Comparison of ENCODE assay signal across 10 mouse cellular contexts in genomic region chr10:77440841-77441755, GRCm38 (mm10). TPM values are rescaled to one million over a fixed set of nuclear protein-coding genes. Genes with fewer than 3 reads are reported as not detected.
DNase-seq lines count a peak whose midpoint lies in the region; ATAC-seq lines count a peak whose summit lies in the region.
"Had no signal": no experiment of that assay in that cellular context is flagged by ENCODE, and none has a peak within 500 bp of the region (broad histone marks: within the 10 kb centered on the region; RNA-seq: fewer than 3 reads in every experiment).

No protein-coding gene starts in this region.

- WGBS in liver, embryonic 13.5 days (ENCODE audit: insufficient replicate concordance) = 55% methylated on average over 19 of the region's 19 CpGs
- WGBS in kidney, embryonic 14.5 days = 24% methylated on average over 19 of the region's 19 CpGs

- no peak overlapping the region for H3K4me3 ChIP-seq in liver, embryonic 13.5 days (replicated peaks)
- H3K4me3 ChIP-seq in kidney, embryonic 14.5 days (ENCODE audit: low read length) = no peak overlapping the region
- H3K4me3 ChIP-seq: hindbrain, embryonic 10.5 days had no signal

- H3K4me1 ChIP-seq in liver, embryonic 13.5 days (replicated peaks) = no peaks in the 10 kb centered on the region
- H3K4me1 ChIP-seq in kidney, embryonic 14.5 days (ENCODE audit: control insufficient read depth, insufficient read depth, low read length) = peaks cover 13% of the 10 kb centered on the region

- no peak for DNase-seq in liver, embryonic 13.5 days
- no peak for DNase-seq in liver
- peak; percentile 99 for DNase-seq in heart, adult 11 months
- peak; percentile 35 to 72 for DNase-seq in lung, postnatal 4 days
- no peak for DNase-seq in layer of hippocampus, postnatal 14 days (ENCODE audit: low spot score in 2 of 2)
- DNase-seq in spleen, postnatal 4 days (ENCODE audit: low spot score in 2 of 2) = no peak

- peaks cover 2% of the 10 kb centered on the region; the same call in 1 of the 2 replicates for H3K27me3 ChIP-seq in liver, embryonic 13.5 days
- H3K27me3 ChIP-seq in kidney, embryonic 14.5 days (ENCODE audit: control insufficient read depth, insufficient read depth, low read length) = no peaks in the 10 kb centered on the region

- no peak overlapping the region for H3K27ac ChIP-seq in liver, embryonic 13.5 days
- H3K27ac ChIP-seq in kidney, embryonic 14.5 days (ENCODE audit: low read depth, low read length) = no peak overlapping the region
- H3K27ac ChIP-seq: hindbrain, embryonic 10.5 days; macrophage had no signal

- H3K9ac ChIP-seq in liver, embryonic 13.5 days = no peak overlapping the region
- H3K9ac ChIP-seq in kidney, embryonic 14.5 days (ENCODE audit: low read depth, low read length) = no peak overlapping the region

- no peak overlapping the region for H3K4me2 ChIP-seq in liver, embryonic 13.5 days
- H3K4me2 ChIP-seq in kidney, embryonic 14.5 days (replicated peaks; ENCODE audit: low read depth, low read length) = peak overlapping the region; percentile 12

- 0 out of 2 replicates have a peak, but pooled peaks cover 5% of the 10 kb centered on the region for H3K9me3 ChIP-seq in liver, embryonic 13.5 days (replicated peaks)
- H3K9me3 ChIP-seq in kidney, embryonic 14.5 days (ENCODE audit: control insufficient read depth, low read length) = 0 out of 2 replicates have a peak, but pooled peaks cover 8% of the 10 kb centered on the region

- 0 out of 2 replicates have a peak, but pooled peaks have one; percentile 18 for ATAC-seq in liver, embryonic 13.5 days (ENCODE audit: low read depth)
- peak; percentile 17; the same call in 1 of the 2 replicates for ATAC-seq in kidney, embryonic 14.5 days (ENCODE audit: low FRiP score, low TSS enrichment)
- no peak for ATAC-seq in erythroblast, adult 5-6 weeks (replicated peaks; ENCODE audit: low FRiP score, poor library complexity, severe bottlenecking)

- H3K36me3 ChIP-seq in liver, embryonic 13.5 days = no peaks in the 10 kb centered on the region
- no peaks in the 10 kb centered on the region for H3K36me3 ChIP-seq in kidney, embryonic 14.5 days (ENCODE audit: control insufficient read depth, insufficient read depth, low read length)
- H3K36me3 ChIP-seq: hindbrain, embryonic 10.5 days had no signal

RNA-seq across cellular contexts. Expression of gene Adarb1, which starts 23.0 kb away (rescaled TPM):
- 1.0 and 1.5 TPM in 2 replicates for polyA plus RNA-seq in liver, embryonic 13.5 days (2015; fragmentation: Nextera tagmentation; extraction: Ambion mirVana)
- 5.1 and 7.3 TPM in 2 replicates for polyA plus RNA-seq in kidney, embryonic 14.5 days (2014; fragmentation: Nextera tagmentation; extraction: Ambion mirVana)
- total RNA-seq in layer of hippocampus, postnatal 14 days (2021) = 100 to 1,000 TPM in 1 of 2 experiments, 10 to 100 TPM in 1; 94.7 to 110 TPM
- not detected in 2 replicates for total RNA-seq in erythroblast, adult 5-6 weeks (2015; ENCODE audit: low replicate concordance)
- not detected in 2 replicates for total RNA-seq in erythroblast, adult 5-6 weeks (2017; ENCODE audit: low replicate concordance)

Comparison
In these comparisons a context has a peak if more than half of its experiments do, and no peak if none do; other contexts are left out.
1. DNase-seq: peak in heart, adult 11 months (single experiment) and lung, postnatal 4 days (2 of 2); none in liver, embryonic 13.5 days (single experiment), liver (single experiment), layer of hippocampus, postnatal 14 days (0 of 2) and spleen, postnatal 4 days (0 of 2).
2. RNA of gene Adarb1, which starts 23.0 kb away (total RNA-seq): 94.7 to 110 TPM in layer of hippocampus, postnatal 14 days; not detected in erythroblast, adult 5-6 weeks; every median in the first group is over 10 times any median in the second.